Mouse (Mus musculus) layer of hippocampus, postnatal 14 days (tissue): Measurements from ENCODE around the gene Dzip1l. TPM values are rescaled to one million over a fixed set of nuclear protein-coding genes. Genes with fewer than 3 reads are reported as not detected.

Experiments used
- DNase-seq, 2 experiments: peaks; one replicate each; pipeline ENCODE4 v3.0.0; 2021 to 2022; ENCODE audit warnings: low spot score in 2 of 2, mixed read lengths in 1 of 2
- total RNA-seq, 2 experiments: library from RNA; stranded (reverse); gene quantifications; 2 replicates each; pipeline ENCODE4 v1.2.3; 2021

The Dzip1l gene
- total RNA-seq, 2 experiments from 2014 or later: 24.7 to 29.2 TPM

GRCm38 (mm10) chr9:99646102-99646501, 16.8 kb downstream of the Dzip1l start:
- no peak for DNase-seq

GRCm38 (mm10) chr9:99660756-99661155, 31.5 kb downstream of the Dzip1l start:
- no peak for DNase-seq

- no peak for DNase-seq
These were observed 32.4 kb downstream of the Dzip1l start for GRCm38 (mm10) chr9:99661606-99662166.

GRCm38 (mm10) chr9:99662406-99662805, 33.1 kb downstream of the Dzip1l start:
- DNase-seq: peak; percentile 67

- no peak for DNase-seq
These were observed 33.6 kb downstream of the Dzip1l start for GRCm38 (mm10) chr9:99662887-99663286.

GRCm38 (mm10) chr9:99667596-99667995, 38.3 kb downstream of the Dzip1l start:
- peak in 1 of 2 experiments; percentile 49 for DNase-seq

- DNase-seq: no peak
These were observed 42.3 kb downstream of the Dzip1l start for GRCm38 (mm10) chr9:99671603-99672002.

GRCm38 (mm10) chr9:99675714-99676113, 46.4 kb downstream of the Dzip1l start:
- no peak for DNase-seq

- peak; percentile 20 to 31 for DNase-seq
These were observed 52.8 kb downstream of the Dzip1l start for GRCm38 (mm10) chr9:99681980-99682570.

GRCm38 (mm10) chr9:99685061-99685521, 55.8 kb downstream of the Dzip1l start:
- DNase-seq: peak; percentile 10 to 50

- DNase-seq: no peak
These were observed 56.4 kb downstream of the Dzip1l start for GRCm38 (mm10) chr9:99685536-99686231.

GRCm38 (mm10) chr9:99689796-99690195, 60.5 kb downstream of the Dzip1l start:
- no peak for DNase-seq

- DNase-seq: no peak
These were observed 61.1 kb downstream of the Dzip1l start for GRCm38 (mm10) chr9:99690386-99690785.

GRCm38 (mm10) chr9:99694961-99695360, 65.7 kb downstream of the Dzip1l start:
- no peak for DNase-seq

- no peak for DNase-seq
These were observed 70.6 kb downstream of the Dzip1l start for GRCm38 (mm10) chr9:99699752-99700389.

GRCm38 (mm10) chr9:99701187-99701586, 71.9 kb downstream of the Dzip1l start:
- DNase-seq: no peak

GRCm38 (mm10) chr9:99702215-99702614, 72.9 kb downstream of the Dzip1l start:
- no peak for DNase-seq

GRCm38 (mm10) chr9:99703711-99704110, 74.4 kb downstream of the Dzip1l start:
- no peak for DNase-seq

- no peak for DNase-seq
These were observed 77.0 kb downstream of the Dzip1l start for GRCm38 (mm10) chr9:99706264-99706663.

GRCm38 (mm10) chr9:99707425-99708126, 78.3 kb downstream of the Dzip1l start:
- DNase-seq: no peak

GRCm38 (mm10) chr9:99709588-99710248, 80.4 kb downstream of the Dzip1l start:
- DNase-seq: no peak
